Mouse (Mus musculus): ENCODE measurements around the gene Shisa8. TPM values are rescaled to one million over a fixed set of nuclear protein-coding genes. Genes with fewer than 3 reads are reported as not detected.
A peak's percentile ranks its signal among the peaks of the same experiment; 100 is the strongest.

Gene Shisa8
- polyA plus RNA-seq, 1 experiment from 2014 or later = 2.9 TPM

- no peaks in the 10 kb centered on the region for H3K9me3 ChIP-seq (replicated peaks)
- WGBS = 73% methylated on average over 9 of the region's 9 CpGs
- peaks cover 63% of the 10 kb centered on the region for H3K4me1 ChIP-seq
- no peaks in the 10 kb centered on the region for H3K27me3 ChIP-seq
- no peak overlapping the region for H3K4me3 ChIP-seq (replicated peaks)
- no peaks in the 10 kb centered on the region for H3K36me3 ChIP-seq
- no peak overlapping the region for H3K4me2 ChIP-seq (replicated peaks)
- H3K9ac ChIP-seq = no peak overlapping the region
- peak overlapping the region; percentile 85 for H3K27ac ChIP-seq (replicated peaks)
- ATAC-seq (ENCODE audit: insufficient number of reproducible peaks, low FRiP score, low TSS enrichment, low read depth) = no peak
These were observed 53.1 kb downstream of the Shisa8 start for GRCm38 (mm10) chr15:82159471-82159870.

- Histone ChIP-seq H3K9ac (no peak overlapping the region), H3K27me3 (no peaks in the 10 kb centered on the region), H3K27ac (replicated peaks) (peak overlapping the region; percentile 85), H3K4me2 (replicated peaks) (peak overlapping the region; percentile 26), H3K9me3 (replicated peaks) (no peaks in the 10 kb centered on the region), H3K4me1 (peaks cover 63% of the 10 kb centered on the region), H3K4me3 (replicated peaks) (no peak overlapping the region), H3K36me3 (0 out of 2 replicates have a peak, but pooled peaks cover 3% of the 10 kb centered on the region)
- WGBS = 29% methylated on average over 17 of the region's 17 CpGs
- peak; percentile 60; the same call in 1 of the 2 replicates for ATAC-seq (ENCODE audit: insufficient number of reproducible peaks, low FRiP score, low TSS enrichment, low read depth)
These were observed 54.2 kb downstream of the Shisa8 start for GRCm38 (mm10) chr15:82158243-82159035.

- Histone ChIP-seq H3K27me3 (no peaks in the 10 kb centered on the region), H3K36me3 (0 out of 2 replicates have a peak, but pooled peaks cover 3% of the 10 kb centered on the region), H3K27ac (replicated peaks) (0 out of 2 replicates have a peak overlapping the region, but pooled peaks have one; percentile 25), H3K4me3 (replicated peaks) (no peak overlapping the region), H3K9ac (no peak overlapping the region), H3K4me1 (peaks cover 76% of the 10 kb centered on the region), H3K9me3 (replicated peaks) (no peaks in the 10 kb centered on the region), H3K4me2 (replicated peaks) (no peak overlapping the region)
- no peak for ATAC-seq (ENCODE audit: insufficient number of reproducible peaks, low FRiP score, low TSS enrichment, low read depth)
- WGBS = 74% methylated on average over 10 of the region's 10 CpGs
These were observed 55.7 kb downstream of the Shisa8 start for GRCm38 (mm10) chr15:82156902-82157301.

- 75% methylated on average over 6 of the region's 6 CpGs for WGBS
- no peaks in the 10 kb centered on the region for H3K27me3 ChIP-seq
- no peak overlapping the region for H3K4me2 ChIP-seq (replicated peaks)
- H3K4me3 ChIP-seq (replicated peaks) = no peak overlapping the region
- H3K9me3 ChIP-seq (replicated peaks) = no peaks in the 10 kb centered on the region
- ATAC-seq (ENCODE audit: insufficient number of reproducible peaks, low FRiP score, low TSS enrichment, low read depth) = no peak
- H3K27ac ChIP-seq (replicated peaks) = no peak overlapping the region
- 0 out of 2 replicates have a peak, but pooled peaks cover 3% of the 10 kb centered on the region for H3K36me3 ChIP-seq
- H3K9ac ChIP-seq = no peak overlapping the region
- H3K4me1 ChIP-seq = peaks cover 74% of the 10 kb centered on the region
These were observed 56.3 kb downstream of the Shisa8 start for GRCm38 (mm10) chr15:82156298-82156697.

MicroRNA genes within 50 kb of the gene (microRNA counts, 519-probe panel; counts per million panel counts)
- microRNA mmu-miR-33 = 2,221 counts per million, percentile 49 among the panel's probes with 10 or more counts

Small RNA genes within 50 kb of the gene (microRNA-seq; reads per million reads assigned to microRNA genes)
- gene Mir33 (ENCODE audit: borderline number of aligned reads) = 59.7 reads per million, percentile 49 among the genes with 10 or more reads in this experiment

Other genes with a start within 250 kb of the Shisa8 start
- gene 1700029P11Rik, start 232.3 kb downstream of the Shisa8 start, polyA plus RNA-seq (2015; fragmentation: Nextera tagmentation; extraction: Ambion mirVana) = not detected in 2 replicates
- gene Xrcc6, start 225.0 kb downstream of the Shisa8 start, polyA plus RNA-seq (2015; fragmentation: Nextera tagmentation; extraction: Ambion mirVana) = 75.5 and 82.1 TPM in 2 replicates
- gene Desi1, start 179.0 kb downstream of the Shisa8 start, polyA plus RNA-seq (2015; fragmentation: Nextera tagmentation; extraction: Ambion mirVana) = 29.3 and 29.8 TPM in 2 replicates
- 246 and 260 TPM in 2 replicates for gene Snu13, start 165.2 kb downstream of the Shisa8 start, polyA plus RNA-seq (2015; fragmentation: Nextera tagmentation; extraction: Ambion mirVana)
- not detected in 2 replicates for gene 4930407I10Rik, start 153.7 kb downstream of the Shisa8 start, polyA plus RNA-seq (2015; fragmentation: Nextera tagmentation; extraction: Ambion mirVana)
- 0.04 and 0.11 TPM in 2 replicates for gene Mei1, start 142.8 kb downstream of the Shisa8 start, polyA plus RNA-seq (2015; fragmentation: Nextera tagmentation; extraction: Ambion mirVana)
- 27.6 and 31.1 TPM in 2 replicates for gene Ccdc134, start 84.9 kb downstream of the Shisa8 start, polyA plus RNA-seq (2015; fragmentation: Nextera tagmentation; extraction: Ambion mirVana)
- gene Srebf2, start 65.6 kb downstream of the Shisa8 start, polyA plus RNA-seq (2015; fragmentation: Nextera tagmentation; extraction: Ambion mirVana) = 159 and 162 TPM in 2 replicates
- 0.58 and 0.61 TPM in 2 replicates for gene Tnfrsf13c, start 11.6 kb upstream of the Shisa8 start, polyA plus RNA-seq (2015; fragmentation: Nextera tagmentation; extraction: Ambion mirVana)
- gene Cenpm, start 31.9 kb upstream of the Shisa8 start, polyA plus RNA-seq (2015; fragmentation: Nextera tagmentation; extraction: Ambion mirVana) = 57.7 and 60.9 TPM in 2 replicates
- gene 1500009C09Rik, start 39.6 kb upstream of the Shisa8 start, polyA plus RNA-seq (2015; fragmentation: Nextera tagmentation; extraction: Ambion mirVana) = not detected in 2 replicates
- 17.1 and 18.7 TPM in 2 replicates for gene Sept3, start 62.1 kb upstream of the Shisa8 start, polyA plus RNA-seq (2015; fragmentation: Nextera tagmentation; extraction: Ambion mirVana)
- gene Wbp2nl, start 86.1 kb upstream of the Shisa8 start, polyA plus RNA-seq (2015; fragmentation: Nextera tagmentation; extraction: Ambion mirVana) = 0.20 TPM in 1 of 2 replicates, not detected in the other
- 64.8 and 65.9 TPM in 2 replicates for gene Naga, start 126.1 kb upstream of the Shisa8 start, polyA plus RNA-seq (2015; fragmentation: Nextera tagmentation; extraction: Ambion mirVana)
- gene Pheta2, start 126.1 kb upstream of the Shisa8 start, polyA plus RNA-seq (2015; fragmentation: Nextera tagmentation; extraction: Ambion mirVana) = 23.8 and 24.9 TPM in 2 replicates
- gene Smdt1, start 126.1 kb upstream of the Shisa8 start, polyA plus RNA-seq (2015; fragmentation: Nextera tagmentation; extraction: Ambion mirVana) = 264 and 279 TPM in 2 replicates
- 314 and 320 TPM in 2 replicates for gene Ndufa6, start 141.5 kb upstream of the Shisa8 start, polyA plus RNA-seq (2015; fragmentation: Nextera tagmentation; extraction: Ambion mirVana)
- gene Cyp2d22, start 167.4 kb upstream of the Shisa8 start, polyA plus RNA-seq (2015; fragmentation: Nextera tagmentation; extraction: Ambion mirVana) = 12.2 and 12.3 TPM in 2 replicates
- not detected in 2 replicates for gene Cyp2d11, start 181.2 kb upstream of the Shisa8 start, polyA plus RNA-seq (2015; fragmentation: Nextera tagmentation; extraction: Ambion mirVana)
- not detected in 2 replicates for gene Cyp2d10, start 194.4 kb upstream of the Shisa8 start, polyA plus RNA-seq (2015; fragmentation: Nextera tagmentation; extraction: Ambion mirVana)
- not detected in 2 replicates for gene Cyp2d9, start 220.6 kb upstream of the Shisa8 start, polyA plus RNA-seq (2015; fragmentation: Nextera tagmentation; extraction: Ambion mirVana)